Mouse (Mus musculus) stomach, embryonic 15.5 days (tissue): ENCODE measurements at regions not wholly inside any gene's neighbourhood (a gene's known extent, or its start where the extent isn't known, plus 50 kb on each side); places are given as distances from the start of the nearest gene placed in this dataset.

ENCODE experiments used
- ATAC-seq: fragments of 200-750 bp; cut with Nextera tagmentation; 2 replicates; pipeline ENCODE4 v1.8.0; 2017; ENCODE audit warnings: low read depth, moderate number of reproducible peaks, moderate TSS enrichment; ENCODE audit not compliant: insufficient read depth, low FRiP score
- H3K27ac ChIP-seq: fragments of 300-500 bp; sonication (generic); 2 replicates; pipeline ENCODE4 v1.5.1; 2015; ENCODE audit warnings: mild to moderate bottlenecking, inconsistent platforms
- H3K27me3 ChIP-seq: fragments of 300-500 bp; sonication (generic); replicated peaks from 2 replicates; pipeline ENCODE4 v1.6.1; 2015; ENCODE audit warnings: inconsistent platforms
- H3K36me3 ChIP-seq: fragments of 300-500 bp; sonication (generic); 2 replicates; pipeline ENCODE4 v1.6.1; 2015; ENCODE audit warnings: inconsistent platforms
- H3K4me1 ChIP-seq: fragments of 300-500 bp; sonication (generic); 2 replicates; pipeline ENCODE4 v1.6.1; 2015; ENCODE audit warnings: inconsistent platforms
- H3K4me2 ChIP-seq: fragments of 300-500 bp; sonication (generic); 2 replicates; pipeline ENCODE4 v1.6.1; 2015; ENCODE audit warnings: mild to moderate bottlenecking, inconsistent platforms
- H3K4me3 ChIP-seq: fragments of 300-500 bp; sonication (generic); replicated peaks from 2 replicates; pipeline ENCODE4 v1.5.1; 2015; ENCODE audit warnings: inconsistent platforms
- H3K9ac ChIP-seq: fragments of 300-500 bp; sonication (generic); 2 replicates; pipeline ENCODE4 v1.6.1; 2015; ENCODE audit warnings: inconsistent platforms
- H3K9me3 ChIP-seq: fragments of 300-500 bp; sonication (generic); 2 replicates; pipeline ENCODE4 v1.6.1; 2016; ENCODE audit warnings: inconsistent platforms
- WGBS: fragments of 180-500 bp; shearing (Covaris S2); methylation state at CpG from one replicate; pipeline ENCODE4 v1.1.7; 2015; 5-methylcytosine and 5-hydroxymethylcytosine counted together

DNA sequence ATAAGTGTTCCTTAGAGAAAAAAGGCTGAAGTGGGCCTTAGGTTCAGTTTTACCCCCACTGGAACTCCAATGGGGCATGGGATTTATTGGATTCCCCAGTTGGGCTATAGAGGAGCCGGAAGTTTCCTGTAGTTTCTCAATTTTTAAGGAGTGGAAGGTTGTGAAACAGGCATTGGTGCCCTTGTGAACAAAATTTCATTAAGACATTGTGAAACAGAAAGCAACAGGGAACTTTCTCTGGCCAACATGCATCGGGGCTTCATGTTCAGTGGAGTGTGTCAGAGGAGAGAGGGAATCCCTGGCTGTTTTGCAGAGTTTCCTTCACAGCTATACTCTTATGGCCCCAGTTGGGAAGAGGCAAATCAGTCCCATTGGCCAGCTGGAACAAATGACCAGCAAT lies 441.6 kb upstream of the A1bg start:
- ATAC-seq, result no peak
- Histone ChIP-seq H3K9ac (no peak overlapping the region), H3K4me2 (no peak overlapping the region), H3K27me3 (no peaks in the 10 kb centered on the region), H3K9me3 (no peaks in the 10 kb centered on the region), H3K4me1 (no peaks in the 10 kb centered on the region), H3K4me3 (no peak overlapping the region), H3K27ac (no peak overlapping the region), H3K36me3 (no peaks in the 10 kb centered on the region)
- 88% methylated on average over 2 of the region's 2 CpGs for WGBS

DNA sequence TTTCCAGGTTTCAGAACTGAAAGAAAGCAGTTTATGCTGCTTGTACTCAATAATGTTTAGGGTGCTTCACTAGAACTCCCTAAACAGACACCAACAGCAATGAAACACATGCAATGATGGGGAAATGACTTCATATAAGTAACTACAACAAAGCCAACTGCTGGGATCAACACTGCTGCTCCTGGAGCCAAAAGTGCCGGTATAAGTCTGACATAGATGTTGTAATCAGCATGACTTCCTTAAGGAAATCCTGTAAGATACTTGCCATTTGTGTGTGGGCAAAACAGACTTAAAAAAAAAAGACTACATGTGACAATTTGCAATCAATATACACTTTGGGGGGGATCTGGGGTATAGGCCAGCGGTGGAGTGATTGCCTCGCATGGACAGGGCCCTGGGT lies 438.4 kb upstream of the A1bg start:
- no peaks in the 10 kb centered on the region for H3K36me3 ChIP-seq
- 72% methylated on average over 3 of the region's 3 CpGs for WGBS
- no peak overlapping the region for H3K9ac ChIP-seq
- no peak overlapping the region for H3K27ac ChIP-seq
- no peak overlapping the region for H3K4me2 ChIP-seq
- no peaks in the 10 kb centered on the region for H3K9me3 ChIP-seq
- no peaks in the 10 kb centered on the region for H3K27me3 ChIP-seq
- no peak overlapping the region for H3K4me3 ChIP-seq
- no peak for ATAC-seq
- no peaks in the 10 kb centered on the region for H3K4me1 ChIP-seq

DNA sequence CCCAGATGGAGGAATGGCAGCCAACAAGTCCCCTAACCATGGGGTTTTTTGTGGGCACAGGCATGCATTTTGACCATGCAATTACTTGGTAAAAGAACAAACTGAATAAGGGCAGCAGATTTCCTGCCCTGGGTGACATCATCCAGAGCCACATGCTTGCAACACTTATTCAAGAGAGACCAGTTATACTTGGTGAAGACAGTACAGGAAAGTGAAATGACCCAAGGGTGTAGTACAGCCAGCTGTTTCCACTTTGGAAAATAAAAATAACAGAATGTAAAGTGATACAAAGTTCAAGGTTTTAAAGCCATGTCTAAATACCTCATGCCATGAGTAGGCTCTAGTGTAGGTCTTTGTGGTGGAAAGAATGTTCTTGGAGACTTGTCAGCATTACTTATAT lies 432.5 kb upstream of the A1bg start:
- Histone ChIP-seq H3K9me3 (no peaks in the 10 kb centered on the region), H3K27ac (no peak overlapping the region), H3K36me3 (no peaks in the 10 kb centered on the region), H3K4me2 (no peak overlapping the region), H3K4me1 (no peaks in the 10 kb centered on the region), H3K9ac (no peak overlapping the region), H3K4me3 (no peak overlapping the region), H3K27me3 (no peaks in the 10 kb centered on the region)
- no peak for ATAC-seq

DNA sequence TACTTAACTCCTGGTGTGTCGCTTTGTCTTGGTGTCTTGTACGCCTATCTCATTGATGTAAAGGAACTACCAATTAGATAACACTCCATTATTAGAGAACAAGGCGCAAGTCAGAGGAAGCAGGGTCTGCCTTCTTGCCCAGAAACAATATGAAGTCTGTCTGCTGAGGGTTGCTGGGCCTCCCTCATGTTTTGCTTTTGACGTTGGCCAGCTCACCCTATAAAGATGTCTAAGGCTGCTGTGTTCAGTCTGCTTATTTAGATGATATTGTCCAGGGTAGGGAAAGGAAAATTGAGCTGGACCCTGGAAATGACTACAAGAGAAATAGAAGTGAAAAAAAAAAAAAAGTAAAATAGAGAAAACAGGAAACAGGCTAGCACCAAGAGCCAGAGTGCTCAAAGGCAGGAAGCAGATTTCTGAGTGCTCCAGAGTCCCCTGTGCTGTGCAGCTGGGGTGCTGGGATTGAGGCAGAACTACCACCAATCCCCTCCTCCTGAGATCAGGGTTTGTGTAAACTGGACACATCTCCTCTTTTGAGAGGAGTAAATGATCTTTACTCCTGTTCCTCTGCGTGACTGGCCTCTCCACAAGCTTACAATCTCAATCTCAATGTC lies 429.0 kb upstream of the A1bg start:
- no peak for ATAC-seq

GRCm38 (mm10) chr15:61345101-61345500 lies 422.3 kb upstream of the A1bg start:
- no peaks in the 10 kb centered on the region for H3K36me3 ChIP-seq
- H3K27me3 ChIP-seq, result no peaks in the 10 kb centered on the region
- no peak overlapping the region for H3K27ac ChIP-seq
- no peak overlapping the region for H3K4me3 ChIP-seq
- H3K4me1 ChIP-seq, result no peaks in the 10 kb centered on the region
- H3K9me3 ChIP-seq, result no peaks in the 10 kb centered on the region
- 57% methylated on average over 4 of the region's 4 CpGs for WGBS
- no peak for ATAC-seq
- no peak overlapping the region for H3K9ac ChIP-seq
- H3K4me2 ChIP-seq, result no peak overlapping the region

More for the DNA sequence above, 429.0 kb upstream of the A1bg start:
- no peaks in the 10 kb centered on the region for H3K9me3 ChIP-seq
- no peaks in the 10 kb centered on the region for H3K36me3 ChIP-seq
- H3K9ac ChIP-seq, result no peak overlapping the region
- no peak overlapping the region for H3K4me3 ChIP-seq
- H3K4me1 ChIP-seq, result no peaks in the 10 kb centered on the region
- 0 out of 2 replicates have a peak overlapping the region, but pooled peaks have one; percentile 9 for H3K27ac ChIP-seq
- 51% methylated on average over 5 of the region's 5 CpGs for WGBS
- no peaks in the 10 kb centered on the region for H3K27me3 ChIP-seq
- no peak overlapping the region for H3K4me2 ChIP-seq

- ATAC-seq, result no peak
- Histone ChIP-seq H3K9me3 (no peaks in the 10 kb centered on the region), H3K27ac (no peak overlapping the region), H3K36me3 (no peaks in the 10 kb centered on the region), H3K9ac (no peak overlapping the region), H3K4me3 (no peak overlapping the region), H3K4me1 (no peaks in the 10 kb centered on the region), H3K27me3 (no peaks in the 10 kb centered on the region), H3K4me2 (no peak overlapping the region)
- WGBS, result 84% methylated on average over 1 of the region's 1 CpGs
Observed at GRCm38 (mm10) chr15:61342618-61343017, 419.8 kb upstream of the A1bg start.

- H3K4me1 ChIP-seq, result no peaks in the 10 kb centered on the region
- 73% methylated on average over 2 of the region's 2 CpGs for WGBS
- no peak for ATAC-seq
- H3K9ac ChIP-seq, result no peak overlapping the region
- H3K4me3 ChIP-seq, result no peak overlapping the region
- H3K9me3 ChIP-seq, result no peaks in the 10 kb centered on the region
- no peaks in the 10 kb centered on the region for H3K27me3 ChIP-seq
- no peaks in the 10 kb centered on the region for H3K36me3 ChIP-seq
- no peak overlapping the region for H3K27ac ChIP-seq
- no peak overlapping the region for H3K4me2 ChIP-seq
Observed at GRCm38 (mm10) chr15:61327925-61328324, 405.1 kb upstream of the A1bg start.

GRCm38 (mm10) chr15:61322243-61322642 lies 399.4 kb upstream of the A1bg start:
- no peaks in the 10 kb centered on the region for H3K36me3 ChIP-seq
- no peaks in the 10 kb centered on the region for H3K9me3 ChIP-seq
- H3K9ac ChIP-seq, result no peak overlapping the region
- no peaks in the 10 kb centered on the region for H3K27me3 ChIP-seq
- 86% methylated on average over 7 of the region's 7 CpGs for WGBS
- H3K27ac ChIP-seq, result no peak overlapping the region
- no peak overlapping the region for H3K4me3 ChIP-seq
- H3K4me1 ChIP-seq, result no peaks in the 10 kb centered on the region
- ATAC-seq, result no peak
- no peak overlapping the region for H3K4me2 ChIP-seq

- no peak overlapping the region for H3K4me3 ChIP-seq
- no peaks in the 10 kb centered on the region for H3K27me3 ChIP-seq
- H3K9me3 ChIP-seq, result no peaks in the 10 kb centered on the region
- no peak overlapping the region for H3K9ac ChIP-seq
- no peaks in the 10 kb centered on the region for H3K4me1 ChIP-seq
- 71% methylated on average over 6 of the region's 6 CpGs for WGBS
- no peak overlapping the region for H3K27ac ChIP-seq
- ATAC-seq, result no peak
- H3K36me3 ChIP-seq, result no peaks in the 10 kb centered on the region
- no peak overlapping the region for H3K4me2 ChIP-seq
Observed at GRCm38 (mm10) chr15:61309452-61310165, 386.8 kb upstream of the A1bg start.

DNA sequence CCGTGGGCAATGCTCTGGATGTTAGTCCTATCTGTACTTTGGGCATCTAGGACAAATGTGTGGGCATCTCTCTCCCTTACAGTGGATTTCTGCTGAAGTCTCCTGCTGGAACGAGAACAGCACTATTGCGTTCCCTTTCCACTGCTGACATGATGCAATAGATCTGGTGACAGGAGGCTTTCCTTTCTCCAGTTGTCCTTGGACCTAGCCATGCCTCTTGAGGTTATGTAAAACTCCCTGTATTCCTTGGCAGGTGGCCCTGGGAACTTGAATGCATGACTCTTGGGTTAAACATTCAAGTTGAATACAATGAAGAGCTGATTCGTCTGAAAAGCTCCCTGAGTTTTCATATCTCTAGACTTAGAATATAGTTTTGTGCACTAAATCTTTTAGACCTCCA lies 386.1 kb upstream of the A1bg start:
- WGBS, result 76% methylated on average over 4 of the region's 4 CpGs
- no peak for ATAC-seq

DNA sequence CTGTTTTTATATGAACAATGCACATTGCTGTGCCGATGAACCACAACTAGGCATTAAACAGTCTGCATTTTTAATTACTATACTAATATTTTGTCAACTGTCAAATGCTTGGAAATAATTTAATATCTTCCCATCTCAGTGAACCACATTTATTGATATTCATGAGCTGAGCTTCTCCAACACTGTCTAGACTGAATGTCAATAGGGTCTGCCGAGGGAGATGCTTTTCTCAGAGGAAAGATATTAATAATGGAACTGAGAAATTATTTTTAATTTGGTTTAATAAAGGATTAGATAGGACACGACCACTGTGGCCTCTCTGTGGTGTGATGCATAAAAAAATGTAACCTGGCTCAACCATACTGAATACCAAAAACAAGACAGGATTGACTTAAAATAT lies 381.7 kb upstream of the A1bg start:
- Histone ChIP-seq H3K9ac (no peak overlapping the region), H3K36me3 (no peaks in the 10 kb centered on the region), H3K9me3 (no peaks in the 10 kb centered on the region), H3K27me3 (no peaks in the 10 kb centered on the region), H3K27ac (no peak overlapping the region), H3K4me3 (no peak overlapping the region), H3K4me1 (no peaks in the 10 kb centered on the region), H3K4me2 (no peak overlapping the region)
- ATAC-seq, result no peak
- WGBS, result 74% methylated on average over 3 of the region's 3 CpGs

More for the DNA sequence above, 386.1 kb upstream of the A1bg start:
- Histone ChIP-seq H3K9me3 (no peaks in the 10 kb centered on the region), H3K9ac (no peak overlapping the region), H3K27me3 (no peaks in the 10 kb centered on the region), H3K4me2 (no peak overlapping the region), H3K36me3 (no peaks in the 10 kb centered on the region), H3K4me1 (no peaks in the 10 kb centered on the region), H3K27ac (no peak overlapping the region), H3K4me3 (no peak overlapping the region)

- H3K9ac ChIP-seq, result no peak overlapping the region
- H3K27ac ChIP-seq, result no peak overlapping the region
- H3K4me1 ChIP-seq, result no peaks in the 10 kb centered on the region
- no peak for ATAC-seq
- H3K4me3 ChIP-seq, result no peak overlapping the region
- WGBS, result 77% methylated on average over 6 of the region's 6 CpGs
- H3K36me3 ChIP-seq, result no peaks in the 10 kb centered on the region
- H3K9me3 ChIP-seq, result no peaks in the 10 kb centered on the region
- no peaks in the 10 kb centered on the region for H3K27me3 ChIP-seq
- H3K4me2 ChIP-seq, result no peak overlapping the region
Observed at GRCm38 (mm10) chr15:61299796-61300195, 377.0 kb upstream of the A1bg start.
